In genomic region chr11:80354832-80355231, GRCm38 (mm10) we compare ENCODE assay signal across 10 mouse cellular contexts. TPM values are rescaled to one million over a fixed set of nuclear protein-coding genes. Genes with fewer than 3 reads are reported as not detected.
A peak's percentile ranks its signal among the peaks of the same experiment; 100 is the strongest.
DNase-seq lines count a peak whose midpoint lies in the region; ATAC-seq lines count a peak whose summit lies in the region.
"Had no signal": no experiment of that assay in that cellular context is flagged by ENCODE, and none has a peak within 500 bp of the region (broad histone marks: within the 10 kb centered on the region; RNA-seq: fewer than 3 reads in every experiment).

No protein-coding gene starts in this region.

- DNase-seq in cerebellum, postnatal 10 days = peak; percentile 37 to 42
- DNase-seq in cerebellum, adult 11 months = no peak
- peak; percentile 21 for DNase-seq in layer of hippocampus, adult 11-12 months (ENCODE audit: low spot score)
- DNase-seq in layer of hippocampus, adult 8-10 months (ENCODE audit: low spot score in 2 of 2) = no peak
- DNase-seq in ES-CJ7 (ENCODE audit: low read depth, low spot score) = peak; percentile 70
- peak; percentile 17 for DNase-seq in lung, postnatal 10 days
- no peak for DNase-seq in layer of hippocampus, adult 9-10 months (ENCODE audit: low spot score)

- H3K27ac ChIP-seq in intestine, embryonic 16.5 days (ENCODE audit: low read length) = no peak overlapping the region
- H3K27ac ChIP-seq: hindbrain, embryonic 12.5 days had no signal

- no peaks in the 10 kb centered on the region for H3K36me3 ChIP-seq in intestine, embryonic 16.5 days (ENCODE audit: control insufficient read depth, insufficient read depth, low read length)

- no peak overlapping the region for H3K4me3 ChIP-seq in intestine, embryonic 16.5 days (ENCODE audit: low read length)
- H3K4me3 ChIP-seq: erythroblast, embryonic 14.5 days; hindbrain, embryonic 12.5 days had no signal

- 35% methylated on average over 4 of the region's 4 CpGs for WGBS in intestine, embryonic 16.5 days

- no peak overlapping the region for H3K9ac ChIP-seq in intestine, embryonic 16.5 days (ENCODE audit: low read depth, low read length)
- H3K9ac ChIP-seq: hindbrain, embryonic 12.5 days had no signal

- H3K9me3 ChIP-seq in intestine, embryonic 16.5 days (ENCODE audit: control insufficient read depth, low read length) = no peaks in the 10 kb centered on the region
- H3K9me3 ChIP-seq: hindbrain, embryonic 12.5 days had no signal

- no peak for ATAC-seq in intestine, embryonic 16.5 days

- no peak overlapping the region for H3K4me2 ChIP-seq in intestine, embryonic 16.5 days (ENCODE audit: low read depth, low read length)
- H3K4me2 ChIP-seq: hindbrain, embryonic 12.5 days had no signal

- H3K4me1 ChIP-seq in intestine, embryonic 16.5 days (ENCODE audit: control insufficient read depth, insufficient read depth, low read length) = no peaks in the 10 kb centered on the region
- H3K4me1 ChIP-seq: hindbrain, embryonic 12.5 days had no signal

- H3K27me3 ChIP-seq in intestine, embryonic 16.5 days (replicated peaks; ENCODE audit: control insufficient read depth, insufficient read depth, low read length) = no peaks in the 10 kb centered on the region
- H3K27me3 ChIP-seq: hindbrain, embryonic 12.5 days had no signal

RNA-seq across cellular contexts. Expression of gene 5730455P16Rik, which starts 23.0 kb away (rescaled TPM):
- 10 to 100 TPM; 51.4 to 57.8 (median 53.7) TPM for total RNA-seq in layer of hippocampus, adult 8-10 months (2022)
- polyA plus RNA-seq in intestine, embryonic 16.5 days (2015; fragmentation: Nextera tagmentation; extraction: Ambion mirVana) = 11.5 and 14.9 TPM in 2 replicates

RNA-seq across cellular contexts. Expression of gene Zfp207, which starts 28.2 kb away (rescaled TPM):
- 100 to 1,000 TPM; 119 to 202 (median 151) TPM for total RNA-seq in layer of hippocampus, adult 8-10 months (2022)
- 170 and 172 TPM in 2 replicates for polyA plus RNA-seq in intestine, embryonic 16.5 days (2015; fragmentation: Nextera tagmentation; extraction: Ambion mirVana)

RNA-seq across cellular contexts. Expression of gene Rhbdl3, which starts 54.1 kb away (rescaled TPM):
- 10 to 100 TPM; 26.0 to 29.6 (median 28.2) TPM for total RNA-seq in layer of hippocampus, adult 8-10 months (2022)
- 2.0 and 2.1 TPM in 2 replicates for polyA plus RNA-seq in intestine, embryonic 16.5 days (2015; fragmentation: Nextera tagmentation; extraction: Ambion mirVana)
- polyA plus RNA-seq: erythroblast, embryonic 14.5 days had no signal

Comparison
In these comparisons a context has a peak if more than half of its experiments do, and no peak if none do; other contexts are left out.
1. DNase-seq: peak in cerebellum, postnatal 10 days (2 of 2), layer of hippocampus, adult 11-12 months (single experiment), ES-CJ7 (single experiment) and lung, postnatal 10 days (single experiment); none in cerebellum, adult 11 months (single experiment), layer of hippocampus, adult 8-10 months (0 of 2) and layer of hippocampus, adult 9-10 months (single experiment).